ENCODE assay signal across 8 mouse cellular contexts in genomic region chr4:95105424-95105823, GRCm38 (mm10). TPM values are rescaled to one million over a fixed set of nuclear protein-coding genes. Genes with fewer than 3 reads are reported as not detected.
DNase-seq lines count a peak whose midpoint lies in the region; ATAC-seq lines count a peak whose summit lies in the region.

No protein-coding gene starts in this region.

- peak overlapping the region; percentile 72 for H3K27ac ChIP-seq in midbrain, embryonic 10.5 days (replicated peaks)
- H3K27ac ChIP-seq in midbrain, embryonic 14.5 days (replicated peaks; ENCODE audit: low read depth, low read length), result no peak overlapping the region
- H3K27ac ChIP-seq in forebrain, embryonic 16.5 days (ENCODE audit: low read length), result no peak overlapping the region
- H3K27ac ChIP-seq in limb, embryonic 12.5 days, result peak overlapping the region; percentile 80

- H3K4me3 ChIP-seq in midbrain, embryonic 10.5 days, result no peak overlapping the region
- no peak overlapping the region for H3K4me3 ChIP-seq in midbrain, embryonic 14.5 days (replicated peaks; ENCODE audit: low read depth, low read length)
- H3K4me3 ChIP-seq in forebrain, embryonic 16.5 days (replicated peaks; ENCODE audit: low read length), result no peak overlapping the region
- no peak overlapping the region for H3K4me3 ChIP-seq in limb, embryonic 12.5 days (replicated peaks)

- no peak overlapping the region for H3K4me2 ChIP-seq in midbrain, embryonic 14.5 days (ENCODE audit: low read length)
- no peak overlapping the region for H3K4me2 ChIP-seq in forebrain, embryonic 16.5 days (ENCODE audit: low read length)
- H3K4me2 ChIP-seq in limb, embryonic 12.5 days, result peak overlapping the region; percentile 30

- ATAC-seq in midbrain, embryonic 14.5 days (ENCODE audit: low FRiP score, low TSS enrichment), result no peak
- ATAC-seq in forebrain, embryonic 16.5 days, result peak; percentile 71
- ATAC-seq in limb, embryonic 12.5 days (ENCODE audit: insufficient number of reproducible peaks, insufficient read depth, low FRiP score, low TSS enrichment, low read depth), result no peak

- H3K27me3 ChIP-seq in midbrain, embryonic 10.5 days (ENCODE audit: low read depth, poor library complexity, severe bottlenecking), result peaks cover 14% of the 10 kb centered on the region
- no peaks in the 10 kb centered on the region for H3K27me3 ChIP-seq in midbrain, embryonic 14.5 days (ENCODE audit: control insufficient read depth, insufficient read depth, low read length)
- H3K27me3 ChIP-seq in forebrain, embryonic 16.5 days (replicated peaks; ENCODE audit: control insufficient read depth, insufficient read depth, low read length), result no peaks in the 10 kb centered on the region
- 0 out of 2 replicates have a peak, but pooled peaks cover 3% of the 10 kb centered on the region for H3K27me3 ChIP-seq in limb, embryonic 12.5 days

- H3K4me1 ChIP-seq in midbrain, embryonic 10.5 days, result peaks cover 34% of the 10 kb centered on the region
- 0 out of 2 replicates have a peak, but pooled peaks cover 6% of the 10 kb centered on the region for H3K4me1 ChIP-seq in midbrain, embryonic 14.5 days (ENCODE audit: control insufficient read depth, insufficient read depth, low read length)
- peaks cover 17% of the 10 kb centered on the region for H3K4me1 ChIP-seq in forebrain, embryonic 16.5 days (replicated peaks; ENCODE audit: control insufficient read depth, insufficient read depth, low read length)
- peaks cover 41% of the 10 kb centered on the region for H3K4me1 ChIP-seq in limb, embryonic 12.5 days (replicated peaks)

- DNase-seq in adrenal gland, postnatal 25 days, result peak; percentile 40
- DNase-seq in adrenal gland, adult 8-10 months, result no peak
- DNase-seq in midbrain, embryonic 10.5 days (ENCODE audit: low spot score), result no peak
- no peak for DNase-seq in midbrain, embryonic 14.5 days
- DNase-seq in testis, postnatal 14 days (ENCODE audit: low spot score), result no peak
- no peak for DNase-seq in urinary bladder, adult 2 months (ENCODE audit: low spot score)

- no peak overlapping the region for H3K9ac ChIP-seq in midbrain, embryonic 14.5 days (replicated peaks; ENCODE audit: low read length)
- 0 out of 2 replicates have a peak overlapping the region, but pooled peaks have one; percentile 19 for H3K9ac ChIP-seq in forebrain, embryonic 16.5 days (replicated peaks; ENCODE audit: low read depth, low read length)
- H3K9ac ChIP-seq in limb, embryonic 12.5 days (replicated peaks), result peak overlapping the region; percentile 18; the same call in 1 of the 2 replicates

- H3K9me3 ChIP-seq in midbrain, embryonic 10.5 days (replicated peaks), result no peaks in the 10 kb centered on the region
- H3K9me3 ChIP-seq in midbrain, embryonic 14.5 days (ENCODE audit: control insufficient read depth, low read length), result no peaks in the 10 kb centered on the region
- peaks cover 3% of the 10 kb centered on the region; the same call in 1 of the 2 replicates for H3K9me3 ChIP-seq in forebrain, embryonic 16.5 days (ENCODE audit: control insufficient read depth, low read length)
- peaks cover 6% of the 10 kb centered on the region; the same call in 1 of the 2 replicates for H3K9me3 ChIP-seq in limb, embryonic 12.5 days

- 47% methylated on average over 3 of the region's 3 CpGs for WGBS in midbrain, embryonic 10.5 days
- 35% methylated on average over 3 of the region's 3 CpGs for WGBS in midbrain, embryonic 14.5 days
- WGBS in forebrain, embryonic 16.5 days, result 9% methylated on average over 3 of the region's 3 CpGs
- 43% methylated on average over 3 of the region's 3 CpGs for WGBS in limb, embryonic 12.5 days

- no peaks in the 10 kb centered on the region for H3K36me3 ChIP-seq in midbrain, embryonic 10.5 days
- no peaks in the 10 kb centered on the region for H3K36me3 ChIP-seq in midbrain, embryonic 14.5 days (ENCODE audit: control insufficient read depth, insufficient read depth, low read length)
- H3K36me3 ChIP-seq in forebrain, embryonic 16.5 days (ENCODE audit: control insufficient read depth, insufficient read depth), result no peaks in the 10 kb centered on the region
- H3K36me3 ChIP-seq in limb, embryonic 12.5 days, result no peaks in the 10 kb centered on the region

RNA-seq across cellular contexts. Expression of gene Jun, which starts 53.4 kb away (rescaled TPM):
- total RNA-seq in adrenal gland, postnatal 25 days (2021), result 114 and 133 TPM in 2 replicates
- total RNA-seq in adrenal gland, adult 8-10 months (2022), result 100 to 1,000 TPM; 127 to 531 (median 331) TPM
- 68.9 and 71.0 TPM in 2 replicates for polyA plus RNA-seq in midbrain, embryonic 10.5 days (2016; fragmentation: Nextera tagmentation; extraction: Ambion mirVana)
- 23.5 and 29.8 TPM in 2 replicates for polyA plus RNA-seq in midbrain, embryonic 14.5 days (2014; fragmentation: Nextera tagmentation; extraction: Ambion mirVana)
- 72.2 and 80.1 TPM in 2 replicates for polyA plus RNA-seq in forebrain, embryonic 16.5 days (2015; fragmentation: Nextera tagmentation; extraction: Ambion mirVana)
- polyA plus RNA-seq in limb, embryonic 12.5 days (2016; fragmentation: Nextera tagmentation; extraction: Ambion mirVana), result 88.7 and 98.6 TPM in 2 replicates
- 32.3 and 39.6 TPM in 2 replicates for polyA plus RNA-seq in urinary bladder, adult 2 months (2012; rRNA removed)

Comparison
In these comparisons a context has a peak if more than half of its experiments do, and no peak if none do; other contexts are left out.
1. H3K27ac ChIP-seq: peak in midbrain, embryonic 10.5 days (single experiment) and limb, embryonic 12.5 days (single experiment); none in midbrain, embryonic 14.5 days (single experiment) and forebrain, embryonic 16.5 days (single experiment).